Mouse (Mus musculus) spleen, postnatal 10 days (tissue): Measurements from ENCODE around the gene Slc8b1.

ENCODE experiments used
- DNase-seq, 2 experiments: peaks; one replicate each; pipeline ENCODE4 v3.0.0; 2021 to 2022; ENCODE audit warnings: low spot score in 2 of 2

The Slc8b1 gene

DNA sequence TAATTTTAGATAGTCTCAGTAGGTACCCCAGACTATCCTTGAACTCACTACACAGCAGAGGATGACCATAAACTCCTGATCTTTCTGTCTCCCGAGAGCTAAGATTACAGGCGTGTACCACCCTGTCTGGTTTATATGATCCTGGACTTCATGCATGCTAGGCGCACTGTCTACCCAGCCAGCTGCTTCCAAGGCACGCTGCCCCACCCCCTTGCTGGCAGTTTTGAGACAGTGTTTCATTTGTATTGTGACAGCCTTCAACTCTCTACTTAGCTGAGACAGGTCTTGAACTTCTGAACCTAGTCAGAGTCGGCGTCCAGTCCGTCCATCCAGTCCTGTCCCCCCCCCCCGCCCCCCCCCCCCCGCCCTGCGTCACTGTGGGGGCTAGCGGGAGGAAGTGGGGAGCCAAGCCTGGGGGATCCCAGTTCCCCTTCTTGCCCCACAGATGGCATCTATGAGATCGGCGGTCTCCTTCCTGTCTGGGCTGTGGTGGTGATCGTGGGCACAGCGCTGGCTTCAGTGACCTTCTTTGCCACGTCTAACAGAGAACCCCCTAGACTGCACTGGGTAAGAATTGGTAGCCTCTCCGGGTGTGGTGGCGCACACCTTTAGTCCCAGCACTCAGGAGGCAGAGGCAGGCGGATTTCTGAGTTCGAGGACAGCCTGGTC, 16.5 kb downstream of the Slc8b1 start:
- no peak for DNase-seq

GRCm38 (mm10) chr5:120531631-120532030, 20.7 kb downstream of the Slc8b1 start:
- DNase-seq = no peak

DNA sequence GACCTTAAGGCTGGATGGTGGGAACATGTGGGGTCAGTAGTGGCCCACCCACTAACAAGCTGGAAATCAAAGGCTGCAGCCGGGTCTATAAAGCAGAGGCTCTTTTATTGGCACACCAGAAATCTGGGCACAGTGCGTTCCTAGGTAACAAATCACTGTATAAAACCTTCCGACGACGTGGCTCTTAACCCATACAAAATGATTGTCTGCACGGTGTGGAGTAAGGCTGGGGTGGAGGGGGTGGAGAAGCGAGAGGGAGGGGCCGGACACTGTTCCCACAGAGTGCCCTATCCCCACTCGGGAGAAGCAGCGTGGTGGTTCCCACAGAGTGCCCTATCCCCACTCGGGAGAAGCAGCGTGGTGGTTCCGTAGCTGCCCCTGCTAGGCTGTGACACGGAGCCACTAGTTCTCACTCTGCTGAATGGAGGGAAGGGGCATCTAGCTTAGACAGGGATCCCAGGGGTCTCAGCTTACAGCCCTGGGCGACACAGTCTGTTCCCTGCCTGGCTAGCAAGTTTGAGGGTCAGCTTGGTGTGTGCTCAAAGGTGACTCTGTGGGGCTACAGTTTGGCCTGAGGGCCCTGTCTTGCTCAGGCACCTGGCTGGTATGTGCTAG, 23.2 kb downstream of the Slc8b1 start:
- DNase-seq = no peak

GRCm38 (mm10) chr5:120534686-120535075, 23.7 kb downstream of the Slc8b1 start:
- DNase-seq = no peak

DNA sequence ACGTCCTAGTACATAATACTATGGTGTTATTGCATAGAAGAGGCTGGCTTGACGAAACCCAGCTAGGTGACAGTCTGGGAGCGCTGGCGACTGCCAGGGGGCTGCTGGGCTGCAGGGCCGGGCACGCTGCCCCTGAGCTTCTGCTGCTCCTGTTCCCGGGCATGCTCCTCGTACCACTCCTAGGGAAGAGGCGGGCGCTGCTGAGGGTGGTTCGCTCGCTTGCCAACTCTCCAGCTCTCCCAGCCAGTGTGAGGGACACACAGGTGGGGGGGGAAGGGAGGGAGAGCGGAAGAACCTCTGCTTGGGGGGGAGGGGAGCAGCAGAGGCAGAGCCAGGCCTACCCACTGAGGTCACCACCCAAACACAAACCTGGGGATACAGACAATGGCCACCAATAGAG, 25.1 kb downstream of the Slc8b1 start:
- no peak for DNase-seq

- no peak for DNase-seq
Observed at GRCm38 (mm10) chr5:120536632-120537031, 25.7 kb downstream of the Slc8b1 start.

- DNase-seq = no peak
Observed at GRCm38 (mm10) chr5:120548236-120548850, 37.4 kb downstream of the Slc8b1 start.

- DNase-seq = no peak
Observed at GRCm38 (mm10) chr5:120550137-120550536, 39.2 kb downstream of the Slc8b1 start.

- DNase-seq = no peak
Observed at GRCm38 (mm10) chr5:120550673-120551072, 39.7 kb downstream of the Slc8b1 start.

- DNase-seq = no peak
Observed at GRCm38 (mm10) chr5:120555871-120556270, 44.9 kb downstream of the Slc8b1 start.

DNA sequence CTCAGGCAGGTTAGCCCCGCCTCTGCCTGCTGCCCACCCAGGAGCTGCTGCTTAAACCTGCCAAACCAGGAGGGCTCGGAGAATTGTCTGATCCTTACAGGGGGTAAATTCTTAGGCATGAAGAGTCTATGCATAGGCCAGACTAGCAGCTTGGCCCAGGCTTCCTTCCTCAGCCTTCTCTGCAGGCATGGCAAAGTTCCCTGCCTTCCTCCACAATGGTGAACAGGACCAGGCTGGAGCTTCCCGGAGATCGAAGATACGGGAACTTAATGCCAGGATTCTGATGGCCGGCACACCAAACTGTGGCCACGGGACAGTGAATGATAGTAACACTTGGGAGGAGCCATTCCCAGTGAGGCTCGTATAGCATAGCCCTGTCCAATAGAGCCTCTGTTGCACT, 47.1 kb downstream of the Slc8b1 start:
- DNase-seq = no peak

- DNase-seq = peak in 1 of 2 experiments; percentile 55
Observed at GRCm38 (mm10) chr5:120558762-120559161, 47.8 kb downstream of the Slc8b1 start.

- no peak for DNase-seq
Observed at GRCm38 (mm10) chr5:120560129-120560615, 49.2 kb downstream of the Slc8b1 start.

GRCm38 (mm10) chr5:120560616-120561311, 49.8 kb downstream of the Slc8b1 start:
- DNase-seq = no peak

- DNase-seq = no peak
Observed at GRCm38 (mm10) chr5:120562956-120563913, 52.3 kb downstream of the Slc8b1 start.

- no peak for DNase-seq
Observed at GRCm38 (mm10) chr5:120563914-120564311, 52.9 kb downstream of the Slc8b1 start.

GRCm38 (mm10) chr5:120565171-120565905, 54.4 kb downstream of the Slc8b1 start:
- no peak for DNase-seq

- no peak for DNase-seq
Observed at GRCm38 (mm10) chr5:120566101-120566500, 55.1 kb downstream of the Slc8b1 start.

- no peak for DNase-seq
Observed at GRCm38 (mm10) chr5:120566681-120567252, 55.8 kb downstream of the Slc8b1 start.

GRCm38 (mm10) chr5:120567253-120567701, 56.3 kb downstream of the Slc8b1 start:
- DNase-seq = no peak
